Mouse (Mus musculus): ENCODE measurements around the gene Dcaf17. TPM values are rescaled to one million over a fixed set of nuclear protein-coding genes. Genes with fewer than 3 reads are reported as not detected.

The Dcaf17 gene
- polyA plus RNA-seq, 1 experiment from 2014 or later = 30.3 TPM

DNA sequence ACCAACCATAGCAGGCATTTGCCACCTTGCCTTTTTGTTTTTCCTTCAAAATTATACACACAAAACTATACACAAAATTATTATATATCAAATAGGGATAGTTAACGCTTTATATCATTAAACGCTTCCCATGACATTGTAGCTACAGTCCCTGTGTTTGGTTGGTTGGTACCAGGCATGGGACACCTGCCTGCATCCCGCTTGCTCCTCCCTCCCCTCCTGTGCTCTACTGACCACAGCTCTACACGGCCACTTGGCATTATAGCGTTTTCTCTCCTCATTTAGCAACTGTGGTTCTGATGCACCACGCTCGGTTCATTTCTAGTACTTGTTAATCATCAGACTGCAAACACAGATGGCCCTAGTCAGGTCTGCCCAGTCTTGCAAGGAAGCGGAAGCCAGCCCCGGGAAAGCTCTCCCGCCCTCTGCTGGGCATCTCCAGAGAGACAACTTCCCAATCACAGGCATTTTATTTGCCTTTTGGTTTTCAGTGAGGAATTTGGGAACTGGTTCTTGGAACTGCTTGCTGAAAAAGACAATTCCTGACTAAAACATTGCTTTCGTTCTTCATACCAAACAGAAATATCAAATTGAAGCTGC, 15.5 kb upstream of the Dcaf17 start:
- H3K4me3 ChIP-seq (ENCODE audit: low read depth, low read length) = no peak overlapping the region
- H3K9me3 ChIP-seq (ENCODE audit: control insufficient read depth, low read length) = no peaks in the 10 kb centered on the region
- H3K9ac ChIP-seq (ENCODE audit: low read length) = no peak overlapping the region
- no peak overlapping the region for H3K27ac ChIP-seq (replicated peaks; ENCODE audit: low read depth, low read length)
- H3K27me3 ChIP-seq (ENCODE audit: control insufficient read depth, insufficient read depth, low read length) = no peaks in the 10 kb centered on the region
- DNase-seq (ENCODE audit: low spot score) (peak; percentile 86), ATAC-seq (ENCODE audit: insufficient number of reproducible peaks, low FRiP score, low TSS enrichment, low read depth) (no peak)
- no peak overlapping the region for H3K4me2 ChIP-seq (ENCODE audit: low read depth, severe bottlenecking)
- 47% methylated on average over 11 of the region's 11 CpGs for WGBS
- H3K36me3 ChIP-seq (ENCODE audit: control insufficient read depth, insufficient read depth, low read length) = no peaks in the 10 kb centered on the region
- H3K4me1 ChIP-seq (ENCODE audit: control insufficient read depth, insufficient read depth, low read length) = no peaks in the 10 kb centered on the region

DNA sequence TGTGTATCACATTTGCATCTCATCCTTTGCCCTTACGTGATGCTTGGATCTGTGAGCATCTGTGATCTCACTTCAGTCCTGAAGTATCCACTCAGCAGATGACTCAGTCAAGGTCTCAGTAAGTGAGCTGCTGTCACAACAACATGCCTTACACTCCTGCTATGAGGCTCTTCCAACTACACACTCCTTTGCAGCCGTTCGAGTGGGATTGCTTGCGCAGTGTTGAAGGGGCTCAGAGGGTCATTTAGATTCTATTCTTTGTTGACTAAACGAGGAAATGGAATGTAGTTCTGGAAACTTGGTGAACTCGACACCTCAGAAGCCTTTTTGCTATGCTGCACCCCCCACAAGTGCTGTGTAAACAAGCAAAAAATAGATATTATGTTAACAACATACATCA, 9.0 kb upstream of the Dcaf17 start:
- H3K9me3 ChIP-seq (ENCODE audit: control insufficient read depth, low read length) = no peaks in the 10 kb centered on the region
- no peaks in the 10 kb centered on the region for H3K36me3 ChIP-seq (ENCODE audit: control insufficient read depth, insufficient read depth, low read length)
- WGBS = 69% methylated on average over 6 of the region's 6 CpGs
- DNase-seq (ENCODE audit: low spot score) (no peak), ATAC-seq (ENCODE audit: insufficient number of reproducible peaks, low FRiP score, low TSS enrichment, low read depth) (no peak)
- no peak overlapping the region for H3K9ac ChIP-seq (ENCODE audit: low read length)
- no peaks in the 10 kb centered on the region for H3K27me3 ChIP-seq (ENCODE audit: control insufficient read depth, insufficient read depth, low read length)
- no peaks in the 10 kb centered on the region for H3K4me1 ChIP-seq (ENCODE audit: control insufficient read depth, insufficient read depth, low read length)
- no peak overlapping the region for H3K4me3 ChIP-seq (ENCODE audit: low read depth, low read length)
- no peak overlapping the region for H3K27ac ChIP-seq (replicated peaks; ENCODE audit: low read depth, low read length)
- no peak overlapping the region for H3K4me2 ChIP-seq (ENCODE audit: low read depth, severe bottlenecking)

DNA sequence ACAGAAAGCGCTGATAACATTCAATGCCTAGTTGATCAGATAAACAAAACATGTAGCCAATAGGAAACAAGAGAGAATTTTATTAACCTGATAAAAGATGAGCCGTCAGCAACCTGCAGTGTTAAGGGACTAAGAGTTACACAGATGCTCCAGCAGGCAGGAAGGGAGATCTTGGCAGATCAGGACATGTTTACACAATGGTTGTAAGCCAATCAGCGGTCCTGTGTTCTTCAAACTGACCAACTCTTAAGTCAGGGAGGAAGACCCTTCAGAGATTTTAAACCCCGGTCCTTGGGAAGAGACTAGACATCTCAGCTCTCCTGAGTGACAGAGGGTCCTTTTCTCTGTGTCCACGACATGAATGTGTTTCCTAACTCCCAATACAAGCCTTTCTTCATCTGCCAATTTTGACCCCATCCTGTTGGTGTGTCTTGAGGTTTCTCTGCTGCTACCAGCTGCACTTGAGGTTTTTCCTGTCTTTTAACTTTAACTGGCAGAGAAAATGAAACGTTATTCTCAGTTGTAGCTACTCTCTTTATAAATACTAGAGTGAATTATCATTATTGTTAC, 8.3 kb upstream of the Dcaf17 start:
- no peaks in the 10 kb centered on the region for H3K36me3 ChIP-seq (ENCODE audit: control insufficient read depth, insufficient read depth, low read length)
- no peaks in the 10 kb centered on the region for H3K9me3 ChIP-seq (ENCODE audit: control insufficient read depth, low read length)
- DNase-seq (ENCODE audit: low spot score) = no peak
- H3K4me3 ChIP-seq (ENCODE audit: low read depth, low read length) = no peak overlapping the region
- H3K4me1 ChIP-seq (ENCODE audit: control insufficient read depth, insufficient read depth, low read length) = no peaks in the 10 kb centered on the region
- 72% methylated on average over 6 of the region's 6 CpGs for WGBS
- H3K27me3 ChIP-seq (ENCODE audit: control insufficient read depth, insufficient read depth, low read length) = no peaks in the 10 kb centered on the region
- no peak for ATAC-seq (ENCODE audit: insufficient number of reproducible peaks, low FRiP score, low TSS enrichment, low read depth)
- no peak overlapping the region for H3K4me2 ChIP-seq (ENCODE audit: low read depth, severe bottlenecking)
- H3K27ac ChIP-seq (replicated peaks; ENCODE audit: low read depth, low read length) = no peak overlapping the region
- H3K9ac ChIP-seq (ENCODE audit: low read length) = no peak overlapping the region

DNA sequence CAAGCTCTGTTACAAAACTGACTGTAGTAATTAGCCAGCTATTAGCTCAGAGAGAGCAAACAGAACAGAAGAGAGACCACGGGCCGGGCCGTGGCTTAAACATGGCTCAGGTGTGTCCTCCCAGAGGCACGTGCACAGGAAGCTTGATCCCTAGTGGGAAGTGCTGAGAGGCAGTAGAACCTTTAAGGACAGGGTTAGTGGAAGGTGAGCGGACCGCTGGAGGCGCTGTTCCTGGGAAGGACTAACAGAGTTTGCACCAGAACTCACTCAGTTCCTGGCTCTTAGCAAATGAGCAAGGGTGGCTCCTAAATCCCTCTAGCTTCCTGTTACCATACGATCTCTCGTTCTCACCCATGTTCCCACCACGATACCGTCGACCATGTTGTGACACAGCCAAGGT, 6.2 kb upstream of the Dcaf17 start:
- WGBS = 76% methylated on average over 12 of the region's 12 CpGs
- no peaks in the 10 kb centered on the region for H3K4me1 ChIP-seq (ENCODE audit: control insufficient read depth, insufficient read depth, low read length)
- no peaks in the 10 kb centered on the region for H3K9me3 ChIP-seq (ENCODE audit: control insufficient read depth, low read length)
- H3K4me3 ChIP-seq (ENCODE audit: low read depth, low read length) = no peak overlapping the region
- no peaks in the 10 kb centered on the region for H3K27me3 ChIP-seq (ENCODE audit: control insufficient read depth, insufficient read depth, low read length)
- no peaks in the 10 kb centered on the region for H3K36me3 ChIP-seq (ENCODE audit: control insufficient read depth, insufficient read depth, low read length)
- DNase-seq (ENCODE audit: low spot score) (no peak), ATAC-seq (ENCODE audit: insufficient number of reproducible peaks, low FRiP score, low TSS enrichment, low read depth) (no peak)
- H3K27ac ChIP-seq (replicated peaks; ENCODE audit: low read depth, low read length) = no peak overlapping the region
- no peak overlapping the region for H3K4me2 ChIP-seq (ENCODE audit: low read depth, severe bottlenecking)
- no peak overlapping the region for H3K9ac ChIP-seq (ENCODE audit: low read length)

DNA sequence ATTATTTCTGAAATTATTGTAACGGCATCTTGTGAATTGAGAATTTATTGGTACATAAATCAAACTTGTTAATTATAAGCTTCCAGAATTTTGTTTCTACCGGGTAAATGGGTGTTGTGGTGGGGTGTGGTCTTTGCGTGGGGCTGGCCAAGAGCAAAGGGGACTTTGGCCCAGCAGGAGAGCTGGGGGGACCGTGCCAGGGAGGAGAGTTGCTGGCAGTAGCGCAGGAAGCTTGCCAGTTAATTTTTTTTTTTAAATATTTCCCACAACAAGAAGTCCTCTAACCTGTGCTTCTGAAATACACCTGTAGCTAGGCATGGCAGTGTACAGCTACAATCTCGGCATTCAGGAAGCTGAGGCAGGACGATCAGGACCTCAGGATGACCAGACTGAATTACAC, 4.6 kb upstream of the Dcaf17 start:
- no peak overlapping the region for H3K4me3 ChIP-seq (ENCODE audit: low read depth, low read length)
- H3K27me3 ChIP-seq (ENCODE audit: control insufficient read depth, insufficient read depth, low read length) = no peaks in the 10 kb centered on the region
- no peaks in the 10 kb centered on the region for H3K4me1 ChIP-seq (ENCODE audit: control insufficient read depth, insufficient read depth, low read length)
- H3K4me2 ChIP-seq (ENCODE audit: low read depth, severe bottlenecking) = no peak overlapping the region
- DNase-seq (ENCODE audit: low spot score) (no peak), ATAC-seq (ENCODE audit: insufficient number of reproducible peaks, low FRiP score, low TSS enrichment, low read depth) (no peak)
- H3K27ac ChIP-seq (replicated peaks; ENCODE audit: low read depth, low read length) = no peak overlapping the region
- no peak overlapping the region for H3K9ac ChIP-seq (ENCODE audit: low read length)
- H3K36me3 ChIP-seq (ENCODE audit: control insufficient read depth, insufficient read depth, low read length) = no peaks in the 10 kb centered on the region
- WGBS = 87% methylated on average over 7 of the region's 7 CpGs
- no peaks in the 10 kb centered on the region for H3K9me3 ChIP-seq (ENCODE audit: control insufficient read depth, low read length)

DNA sequence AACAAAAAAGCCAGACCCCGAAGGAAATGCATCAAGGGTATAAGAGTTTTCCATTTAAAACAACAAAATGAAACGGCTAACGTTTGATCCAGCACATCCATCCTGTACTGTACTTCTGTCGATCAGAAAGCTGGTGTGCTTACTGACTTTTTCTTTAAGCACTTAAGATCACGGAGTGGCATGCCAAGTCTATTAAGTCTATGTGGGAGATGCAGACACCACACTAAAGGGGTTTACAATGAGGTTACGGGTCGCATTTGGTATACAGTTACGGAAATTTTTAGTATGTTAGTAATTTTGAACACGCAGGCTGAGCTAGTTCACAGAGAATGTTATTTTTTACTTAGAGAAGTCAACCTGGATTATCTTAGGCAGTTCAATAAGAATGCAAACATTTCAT, 412 bp upstream of the Dcaf17 start:
- Histone ChIP-seq H3K36me3 (ENCODE audit: control insufficient read depth, insufficient read depth, low read length) (no peaks in the 10 kb centered on the region), H3K27me3 (ENCODE audit: control insufficient read depth, insufficient read depth, low read length) (no peaks in the 10 kb centered on the region), H3K4me2 (ENCODE audit: low read depth, severe bottlenecking) (peak overlapping the region; percentile 51), H3K9me3 (ENCODE audit: control insufficient read depth, low read length) (no peaks in the 10 kb centered on the region), H3K9ac (ENCODE audit: low read length) (no peak overlapping the region; the same call in 1 of the 2 replicates), H3K4me1 (ENCODE audit: control insufficient read depth, insufficient read depth, low read length) (no peaks in the 10 kb centered on the region), H3K4me3 (ENCODE audit: low read depth, low read length) (peak overlapping the region; percentile 63), H3K27ac (replicated peaks; ENCODE audit: low read depth, low read length) (no peak overlapping the region)
- WGBS = 50% methylated on average over 9 of the region's 9 CpGs
- ATAC-seq (ENCODE audit: insufficient number of reproducible peaks, low FRiP score, low TSS enrichment, low read depth) (no peak), DNase-seq (ENCODE audit: low spot score) (no peak)

DNA sequence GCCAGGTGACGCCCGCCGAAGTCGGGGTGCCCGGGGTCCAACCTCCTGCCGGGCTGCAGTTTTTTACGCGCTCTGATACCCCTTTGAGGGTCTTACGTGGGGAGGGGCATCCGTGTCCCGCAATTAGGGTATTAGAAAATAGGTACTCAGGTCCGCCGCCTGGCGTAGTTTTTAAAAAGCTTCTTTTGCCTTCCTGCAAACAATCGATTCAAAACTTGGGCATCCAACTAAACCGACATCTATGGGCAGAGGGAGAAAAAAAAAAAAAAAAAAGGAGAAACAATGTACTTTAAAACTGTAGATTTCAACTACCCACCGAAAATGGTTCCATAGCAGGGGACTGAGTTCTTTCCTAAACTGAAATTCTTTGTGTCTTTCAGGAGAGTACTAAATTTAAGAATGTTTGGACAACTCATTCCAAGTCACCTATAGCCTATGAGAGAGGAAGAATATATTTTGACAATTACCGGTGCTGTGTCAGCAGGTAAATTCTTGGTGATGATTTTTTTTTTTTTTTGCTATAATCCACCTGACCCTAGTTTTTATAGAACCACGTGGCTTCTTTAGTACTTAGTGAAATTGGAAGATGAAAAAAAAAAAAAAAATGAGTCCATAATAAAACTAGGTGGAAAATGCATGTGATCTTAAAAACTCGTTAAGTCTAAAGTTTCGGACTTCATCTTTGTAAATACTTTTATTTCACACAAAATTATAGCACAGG, 1.1 kb downstream of the Dcaf17 start:
- H3K27me3 ChIP-seq (ENCODE audit: control insufficient read depth, insufficient read depth, low read length) = no peaks in the 10 kb centered on the region
- DNase-seq (ENCODE audit: low spot score) = no peak
- 13% methylated on average over 21 of the region's 21 CpGs for WGBS

DNA sequence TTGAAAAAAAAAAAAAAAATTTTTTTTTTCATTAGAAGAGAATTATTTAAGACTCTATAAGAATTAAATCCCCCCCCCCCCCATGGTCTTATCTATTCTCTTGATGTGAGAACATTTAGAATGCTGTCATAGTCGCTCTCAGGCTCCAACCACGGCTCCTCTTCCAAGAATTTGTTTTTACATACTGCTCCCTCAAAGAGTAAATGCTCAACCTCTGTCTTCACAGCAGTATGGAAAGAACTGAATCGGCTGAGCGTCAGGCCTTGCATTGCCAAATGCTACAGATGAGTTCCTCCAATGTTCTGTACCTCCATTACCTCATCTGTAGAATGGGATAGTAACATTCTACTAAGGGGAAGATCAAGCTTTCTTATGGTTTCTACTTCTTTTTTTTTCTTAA, 16.5 kb downstream of the Dcaf17 start:
- Histone ChIP-seq H3K9ac (ENCODE audit: low read length) (no peak overlapping the region), H3K4me2 (ENCODE audit: low read depth, severe bottlenecking) (no peak overlapping the region), H3K36me3 (ENCODE audit: control insufficient read depth, insufficient read depth, low read length) (no peaks in the 10 kb centered on the region), H3K9me3 (ENCODE audit: control insufficient read depth, low read length) (no peaks in the 10 kb centered on the region), H3K27ac (replicated peaks; ENCODE audit: low read depth, low read length) (no peak overlapping the region), H3K27me3 (ENCODE audit: control insufficient read depth, insufficient read depth, low read length) (no peaks in the 10 kb centered on the region), H3K4me3 (ENCODE audit: low read depth, low read length) (no peak overlapping the region), H3K4me1 (ENCODE audit: control insufficient read depth, insufficient read depth, low read length) (no peaks in the 10 kb centered on the region)
- no peak for DNase-seq (ENCODE audit: low spot score)
- 96% methylated on average over 4 of the region's 4 CpGs for WGBS
- no peak for ATAC-seq (ENCODE audit: insufficient number of reproducible peaks, low FRiP score, low TSS enrichment, low read depth)

More for the DNA sequence above, 1.1 kb downstream of the Dcaf17 start:
- Histone ChIP-seq H3K4me2 (ENCODE audit: low read depth, severe bottlenecking) (peak overlapping the region; percentile 59), H3K27ac (replicated peaks; ENCODE audit: low read depth, low read length) (peak overlapping the region; percentile 72), H3K36me3 (ENCODE audit: control insufficient read depth, insufficient read depth, low read length) (no peaks in the 10 kb centered on the region), H3K9me3 (ENCODE audit: control insufficient read depth, low read length) (no peaks in the 10 kb centered on the region), H3K9ac (ENCODE audit: low read length) (peak overlapping the region; percentile 74), H3K4me3 (ENCODE audit: low read depth, low read length) (peak overlapping the region; percentile 63), H3K4me1 (ENCODE audit: control insufficient read depth, insufficient read depth, low read length) (no peaks in the 10 kb centered on the region)
- no peak for ATAC-seq (ENCODE audit: insufficient number of reproducible peaks, low FRiP score, low TSS enrichment, low read depth)
